Mouse (Mus musculus) spleen, postnatal 14 days (tissue): ENCODE measurements at regions not wholly inside any gene's neighbourhood (a gene's known extent, or its start where the extent isn't known, plus 50 kb on each side); places are given as distances from the start of the nearest gene placed in this dataset.

Experiments used
- DNase-seq, 2 experiments: peaks; one replicate each; pipeline ENCODE4 v3.0.0; 2021 to 2022; ENCODE audit warnings: low spot score in 2 of 2

- DNase-seq = no peak
Observed at GRCm38 (mm10) chr2:169524429-169524828, 63.1 kb downstream of the Gm11011 start.

GRCm38 (mm10) chr2:169519941-169520340, 67.6 kb downstream of the Gm11011 start:
- DNase-seq = peak in 1 of 2 experiments; percentile 5

- DNase-seq = peak; percentile 3 to 10
Observed at GRCm38 (mm10) chr2:169515350-169515749, 72.2 kb downstream of the Gm11011 start.

- DNase-seq = no peak
Observed at GRCm38 (mm10) chr2:169510741-169511140, 76.8 kb downstream of the Gm11011 start.

- no peak for DNase-seq
Observed at GRCm38 (mm10) chr2:169509406-169509805, 78.1 kb downstream of the Gm11011 start.

- no peak for DNase-seq
Observed at GRCm38 (mm10) chr2:169504416-169505057, 83.0 kb downstream of the Gm11011 start.

GRCm38 (mm10) chr2:169503598-169503958, 84.0 kb downstream of the Gm11011 start:
- DNase-seq = no peak

GRCm38 (mm10) chr2:169502717-169503597, 84.6 kb downstream of the Gm11011 start:
- no peak for DNase-seq

GRCm38 (mm10) chr2:169501736-169502340, 85.7 kb downstream of the Gm11011 start:
- no peak for DNase-seq

- no peak for DNase-seq
Observed at GRCm38 (mm10) chr2:169495368-169495767, 92.2 kb downstream of the Gm11011 start.

GRCm38 (mm10) chr2:169494503-169495311, 92.8 kb downstream of the Gm11011 start:
- no peak for DNase-seq

GRCm38 (mm10) chr2:169493609-169494275, 93.8 kb downstream of the Gm11011 start:
- DNase-seq = no peak

- no peak for DNase-seq
Observed at GRCm38 (mm10) chr2:169483934-169484333, 103.6 kb downstream of the Gm11011 start.

GRCm38 (mm10) chr2:169481731-169482465, 105.6 kb downstream of the Gm11011 start:
- DNase-seq = no peak

- DNase-seq = no peak
Observed at GRCm38 (mm10) chr2:169474418-169475112, 113.0 kb downstream of the Gm11011 start.

- no peak for DNase-seq
Observed at GRCm38 (mm10) chr2:169469538-169469937, 118.0 kb downstream of the Gm11011 start.

GRCm38 (mm10) chr2:169467621-169468020, 119.9 kb downstream of the Gm11011 start:
- DNase-seq = no peak

- DNase-seq = no peak
Observed at GRCm38 (mm10) chr2:169464106-169464505, 123.4 kb downstream of the Gm11011 start.

- DNase-seq = no peak
Observed at GRCm38 (mm10) chr2:169461491-169462039, 126.0 kb downstream of the Gm11011 start.

GRCm38 (mm10) chr2:169452956-169453355, 134.6 kb downstream of the Gm11011 start:
- no peak for DNase-seq
